Mouse (Mus musculus): ENCODE measurements around the gene Gm11115. TPM values are rescaled to one million over a fixed set of nuclear protein-coding genes. Genes with fewer than 3 reads are reported as not detected.

The Gm11115 gene
- total RNA-seq (2012; rRNA removed), result not detected in 2 replicates
- not detected for polyA plus RNA-seq (2012; ENCODE audit: insufficient read depth in 1 of 2, insufficient read length in 2 of 2, low read depth in 1 of 2, low replicate concordance in 2 of 2, missing spikeins in 1 of 2)

- Histone ChIP-seq H3K9me3 (replicated peaks; ENCODE audit: insufficient read depth, low read length) (no peaks in the 10 kb centered on the region), H3K27me3 (ENCODE audit: control insufficient read depth in 1 of 2, insufficient read depth in 2 of 2, low read length in 2 of 2) (no peaks in the 10 kb centered on the region), H3K4me3 (ENCODE audit: control insufficient read depth in 1 of 2, insufficient read depth in 1 of 2, low read depth in 2 of 2, low read length in 2 of 2) (no peak within 1 kb of the TSS), H3K27ac (ENCODE audit: control insufficient read depth, low read depth, low read length) (no peak within 1 kb of the TSS), H3K79me2 (ENCODE audit: control insufficient read depth, insufficient read depth, low read length, poor library complexity) (no peaks in the 10 kb centered on the region), H3K9ac (ENCODE audit: control insufficient read depth, low read depth, low read length, poor library complexity, severe bottlenecking) (no peak within 1 kb of the TSS), H3K36me3 (ENCODE audit: control insufficient read depth in 1 of 2, insufficient read depth in 2 of 2, low read length in 2 of 2) (no peaks in the 10 kb centered on the region), H3K4me1 (ENCODE audit: control insufficient read depth in 1 of 2, insufficient read depth in 2 of 2, low read length in 2 of 2) (no peaks in the 10 kb centered on the region)
- TF ChIP-seq CHD2 (IDR thresholded peaks at IDR 0.05; ENCODE audit: low read length) (no peak), USF2 (IDR thresholded peaks at IDR 0.05; ENCODE audit: borderline replicate concordance in 1 of 2, insufficient read depth in 1 of 2, low read depth in 1 of 2, low read length in 2 of 2) (no peak), TCF12 (IDR thresholded peaks at IDR 0.05; ENCODE audit: low read depth, low read length) (no peak), MYC (IDR thresholded peaks at IDR 0.05; ENCODE audit: low read depth, low read length) (no peak), JUND (IDR thresholded peaks at IDR 0.05; ENCODE audit: low read depth, low read length) (no peak), SMC3 (IDR thresholded peaks at IDR 0.05; ENCODE audit: low read depth, low read length) (no peak), TAL1 (IDR thresholded peaks at IDR 0.05; ENCODE audit: low read length) (no peak), NRF1 (IDR thresholded peaks at IDR 0.05; ENCODE audit: insufficient read depth, low read depth, low read length, poor library complexity, severe bottlenecking) (no peak), RAD21 (IDR thresholded peaks at IDR 0.05; ENCODE audit: low read depth, low read length) (no peak), CTCF (IDR thresholded peaks at IDR 0.05 in 2 of 3, conservative IDR thresholded peaks at IDR 0.05 in 1 of 3; ENCODE audit: control insufficient read depth in 1 of 3, insufficient read depth in 1 of 3, low read depth in 2 of 3, low read length in 3 of 3, poor library complexity in 1 of 3, severe bottlenecking in 1 of 3) (no peak)
- no peak for DNase-seq (ENCODE audit: low read depth, low spot score)
Observed at GRCm38 (mm10) chr5:88153999-88154398, at the start of gene Gm11115. Gene Gm11115, minus strand, starts transcription at chr5:88154099.

GRCm38 (mm10) chr5:88111430-88111829 is 42.5 kb downstream of the Gm11115 start, which contains the start of gene Gm11116:
Gene Gm11116, minus strand, starts transcription at chr5:88111530.
- no peak within 1 kb of the TSS for H3K9ac ChIP-seq (ENCODE audit: control insufficient read depth, low read depth, low read length, poor library complexity, severe bottlenecking)
- H3K27me3 ChIP-seq (ENCODE audit: control insufficient read depth in 1 of 2, insufficient read depth in 2 of 2, low read length in 2 of 2), result no peaks in the 10 kb centered on the region
- no peaks in the 10 kb centered on the region for H3K79me2 ChIP-seq (ENCODE audit: control insufficient read depth, insufficient read depth, low read length, poor library complexity)
- no peaks in the 10 kb centered on the region for H3K4me1 ChIP-seq (ENCODE audit: control insufficient read depth in 1 of 2, insufficient read depth in 2 of 2, low read length in 2 of 2)
- DNase-seq (ENCODE audit: low read depth, low spot score), result no peak
- H3K36me3 ChIP-seq (ENCODE audit: control insufficient read depth in 1 of 2, insufficient read depth in 2 of 2, low read length in 2 of 2), result no peaks in the 10 kb centered on the region
- H3K9me3 ChIP-seq (replicated peaks; ENCODE audit: insufficient read depth, low read length), result no peaks in the 10 kb centered on the region
- H3K27ac ChIP-seq (ENCODE audit: control insufficient read depth, low read depth, low read length), result no peak within 1 kb of the TSS
- no peak within 1 kb of the TSS for H3K4me3 ChIP-seq (ENCODE audit: control insufficient read depth in 1 of 2, insufficient read depth in 1 of 2, low read depth in 2 of 2, low read length in 2 of 2)
- TF ChIP-seq NRF1 (IDR thresholded peaks at IDR 0.05; ENCODE audit: insufficient read depth, low read depth, low read length, poor library complexity, severe bottlenecking), result no peak
- no peak for TF ChIP-seq JUND (IDR thresholded peaks at IDR 0.05; ENCODE audit: low read depth, low read length)
- TF ChIP-seq TAL1 (IDR thresholded peaks at IDR 0.05; ENCODE audit: low read length), result no peak
- TF ChIP-seq MAFK (IDR thresholded peaks at IDR 0.05; ENCODE audit: borderline replicate concordance, low read depth, low read length), result no peak
- TF ChIP-seq GATA1 (IDR thresholded peaks at IDR 0.05; ENCODE audit: low read depth, low read length), result no peak
- no peak for TF ChIP-seq USF1 (IDR thresholded peaks at IDR 0.05; ENCODE audit: low read depth, low read length)
- no peak for TF ChIP-seq MAX (IDR thresholded peaks at IDR 0.05; ENCODE audit: low read length)
- no peak for TF ChIP-seq MEF2A (IDR thresholded peaks at IDR 0.05; ENCODE audit: extremely low read depth, insufficient replicate concordance, low read depth, low read length, poor library complexity, severe bottlenecking)

Other genes with a start within 250 kb of the Gm11115 start
- gene Csn3, start 228.5 kb downstream of the Gm11115 start, total RNA-seq (2012; rRNA removed), result not detected in 2 replicates
- gene Csn3, start 228.5 kb downstream of the Gm11115 start, polyA plus RNA-seq (2012; ENCODE audit: insufficient read depth in 1 of 2, insufficient read length in 2 of 2, low read depth in 1 of 2, low replicate concordance in 2 of 2, missing spikeins in 1 of 2), result not detected
- gene 2310003L06Rik, start 184.6 kb downstream of the Gm11115 start, total RNA-seq (2012; rRNA removed), result not detected in 2 replicates
- gene 2310003L06Rik, start 184.6 kb downstream of the Gm11115 start, polyA plus RNA-seq (2012; ENCODE audit: insufficient read depth in 1 of 2, insufficient read length in 2 of 2, low read depth in 1 of 2, low replicate concordance in 2 of 2, missing spikeins in 1 of 2), result not detected
- not detected in 2 replicates for gene Gm28434, start 184.6 kb downstream of the Gm11115 start, total RNA-seq (2012; rRNA removed)
- not detected for gene Gm28434, start 184.6 kb downstream of the Gm11115 start, polyA plus RNA-seq (2012; ENCODE audit: insufficient read depth in 1 of 2, insufficient read length in 2 of 2, low read depth in 1 of 2, low replicate concordance in 2 of 2, missing spikeins in 1 of 2)
- not detected in 2 replicates for gene Cabs1, start 174.7 kb downstream of the Gm11115 start, total RNA-seq (2012; rRNA removed)
- gene Cabs1, start 174.7 kb downstream of the Gm11115 start, polyA plus RNA-seq (2012; ENCODE audit: insufficient read depth in 1 of 2, insufficient read length in 2 of 2, low read depth in 1 of 2, low replicate concordance in 2 of 2, missing spikeins in 1 of 2), result not detected
- gene Smr3a, start 151.6 kb downstream of the Gm11115 start, total RNA-seq (2012; rRNA removed), result not detected in 2 replicates
- gene Smr3a, start 151.6 kb downstream of the Gm11115 start, polyA plus RNA-seq (2012; ENCODE audit: insufficient read depth in 1 of 2, insufficient read length in 2 of 2, low read depth in 1 of 2, low replicate concordance in 2 of 2, missing spikeins in 1 of 2), result not detected
- not detected in 2 replicates for gene Smr2, start 67.5 kb downstream of the Gm11115 start, total RNA-seq (2012; rRNA removed)
- not detected for gene Smr2, start 67.5 kb downstream of the Gm11115 start, polyA plus RNA-seq (2012; ENCODE audit: insufficient read depth in 1 of 2, insufficient read length in 2 of 2, low read depth in 1 of 2, low replicate concordance in 2 of 2, missing spikeins in 1 of 2)
- not detected in 2 replicates for gene Gm11116, start 42.6 kb downstream of the Gm11115 start, total RNA-seq (2012; rRNA removed)
- gene Gm11116, start 42.6 kb downstream of the Gm11115 start, polyA plus RNA-seq (2012; ENCODE audit: insufficient read depth in 1 of 2, insufficient read length in 2 of 2, low read depth in 1 of 2, low replicate concordance in 2 of 2, missing spikeins in 1 of 2), result not detected
- not detected in 2 replicates for gene Gm7714, start 114.8 kb upstream of the Gm11115 start, total RNA-seq (2012; rRNA removed)
- not detected for gene Gm7714, start 114.8 kb upstream of the Gm11115 start, polyA plus RNA-seq (2012; ENCODE audit: insufficient read depth in 1 of 2, insufficient read length in 2 of 2, low read depth in 1 of 2, low replicate concordance in 2 of 2, missing spikeins in 1 of 2)
- not detected in 2 replicates for gene Prol1, start 163.2 kb upstream of the Gm11115 start, total RNA-seq (2012; rRNA removed)
- not detected for gene Prol1, start 163.2 kb upstream of the Gm11115 start, polyA plus RNA-seq (2012; ENCODE audit: insufficient read depth in 1 of 2, insufficient read length in 2 of 2, low read depth in 1 of 2, low replicate concordance in 2 of 2, missing spikeins in 1 of 2)
- not detected in 2 replicates for gene Amtn, start 222.0 kb upstream of the Gm11115 start, total RNA-seq (2012; rRNA removed)
- gene Amtn, start 222.0 kb upstream of the Gm11115 start, polyA plus RNA-seq (2012; ENCODE audit: insufficient read depth in 1 of 2, insufficient read length in 2 of 2, low read depth in 1 of 2, low replicate concordance in 2 of 2, missing spikeins in 1 of 2), result not detected

Data from MEL (cell line).